Mouse (Mus musculus): ENCODE measurements around the gene Snrpd3. TPM values are rescaled to one million over a fixed set of nuclear protein-coding genes. Genes with fewer than 3 reads are reported as not detected.

Snrpd3 gene
- polyA plus RNA-seq, 1 experiment = 195 TPM

GRCm38 (mm10) chr10:75552701-75553450, 35.5 kb downstream of the Snrpd3 start:
- Histone ChIP-seq H3K4me3 (no peak overlapping the region), H3K4me2 (ENCODE audit: low read depth) (no peak overlapping the region), H3K27me3 (ENCODE audit: control insufficient read depth, insufficient read depth, insufficient read length) (no peaks in the 10 kb centered on the region), H3K79me2 (ENCODE audit: control insufficient read depth, insufficient read depth) (no peaks in the 10 kb centered on the region), H3K36me3 (ENCODE audit: control insufficient read depth, insufficient read depth) (no peaks in the 10 kb centered on the region), H3ac (ENCODE audit: control insufficient read depth, insufficient read length) (no peak overlapping the region)
- no peak for TF ChIP-seq CEBPB (IDR thresholded peaks at IDR 0.05; ENCODE audit: insufficient read depth, poor library complexity, severe bottlenecking)
- TF ChIP-seq POLR2AphosphoS2 (IDR thresholded peaks at IDR 0.05; ENCODE audit: insufficient read length, low read depth) = no peak
- no peak for TF ChIP-seq REST (IDR thresholded peaks at IDR 0.05; ENCODE audit: insufficient read depth, insufficient read length)
- no peak for TF ChIP-seq E2F4 (IDR thresholded peaks at IDR 0.05; ENCODE audit: insufficient read depth)

GRCm38 (mm10) chr10:75554090-75554489, 36.7 kb downstream of the Snrpd3 start:
- Histone ChIP-seq H3K27me3 (ENCODE audit: control insufficient read depth, insufficient read depth, insufficient read length) (no peaks in the 10 kb centered on the region), H3K4me3 (no peak overlapping the region), H3K36me3 (ENCODE audit: control insufficient read depth, insufficient read depth) (no peaks in the 10 kb centered on the region), H3K4me2 (ENCODE audit: low read depth) (no peak overlapping the region), H3ac (ENCODE audit: control insufficient read depth, insufficient read length) (no peak overlapping the region), H3K79me2 (ENCODE audit: control insufficient read depth, insufficient read depth) (no peaks in the 10 kb centered on the region)
- TF ChIP-seq CEBPB (IDR thresholded peaks at IDR 0.05; ENCODE audit: insufficient read depth, poor library complexity, severe bottlenecking) = no peak
- no peak for TF ChIP-seq POLR2A (IDR thresholded peaks at IDR 0.05; ENCODE audit: insufficient read length, low read depth)
- TF ChIP-seq REST (IDR thresholded peaks at IDR 0.05; ENCODE audit: insufficient read depth, insufficient read length) = no peak
- TF ChIP-seq MYOD1 (IDR thresholded peaks at IDR 0.05; ENCODE audit: control insufficient read depth in 1 of 3, insufficient read length in 2 of 3, low read depth in 2 of 3) = no peak
- no peak for TF ChIP-seq TCF12 (IDR thresholded peaks at IDR 0.05; ENCODE audit: insufficient read depth, poor library complexity, severe bottlenecking)
- TF ChIP-seq E2F4 (IDR thresholded peaks at IDR 0.05; ENCODE audit: insufficient read depth) = no peak
- no peak for TF ChIP-seq MYOG (IDR thresholded peaks at IDR 0.05; ENCODE audit: control insufficient read depth in 1 of 3, insufficient read depth in 1 of 3, insufficient read length in 2 of 3, low read depth in 2 of 3)
- TF ChIP-seq SRF (IDR thresholded peaks at IDR 0.05; ENCODE audit: control insufficient read depth, insufficient read length, low read depth) = no peak

DNA sequence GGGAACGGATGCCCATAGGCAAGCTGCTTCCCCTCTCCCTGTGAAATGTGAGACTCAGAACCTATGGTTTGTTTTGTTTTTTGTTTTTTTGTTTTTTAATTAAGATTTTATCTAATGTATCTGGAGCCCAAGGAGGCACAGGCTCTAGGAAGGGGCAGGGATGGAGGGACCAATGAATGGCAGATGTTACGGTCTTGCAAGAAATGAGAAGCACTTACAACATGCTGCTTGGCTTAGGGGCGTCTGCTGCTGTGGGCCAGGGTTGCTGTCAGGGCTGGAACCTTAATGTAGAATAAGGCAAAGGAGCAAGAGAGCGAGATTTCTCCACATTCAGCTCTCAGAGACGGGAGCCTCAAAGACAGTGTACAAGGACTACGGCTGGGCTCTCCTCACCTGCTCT, 38.2 kb downstream of the Snrpd3 start:
- Histone ChIP-seq H3K79me2 (ENCODE audit: control insufficient read depth, insufficient read depth) (no peaks in the 10 kb centered on the region), H3K4me3 (no peak overlapping the region), H3ac (ENCODE audit: control insufficient read depth, insufficient read length) (no peak overlapping the region), H3K4me2 (ENCODE audit: low read depth) (no peak overlapping the region), H3K36me3 (ENCODE audit: control insufficient read depth, insufficient read depth) (no peaks in the 10 kb centered on the region), H3K27me3 (ENCODE audit: control insufficient read depth, insufficient read depth, insufficient read length) (no peaks in the 10 kb centered on the region)
- no peak for TF ChIP-seq MYOG (IDR thresholded peaks at IDR 0.05; ENCODE audit: control insufficient read depth in 1 of 3, insufficient read depth in 1 of 3, insufficient read length in 2 of 3, low read depth in 2 of 3)
- TF ChIP-seq TCF12 (IDR thresholded peaks at IDR 0.05; ENCODE audit: insufficient read depth, poor library complexity, severe bottlenecking) = no peak
- no peak for TF ChIP-seq USF1 (IDR thresholded peaks at IDR 0.05; ENCODE audit: low read depth)
- TF ChIP-seq REST (IDR thresholded peaks at IDR 0.05; ENCODE audit: insufficient read depth, insufficient read length) = no peak
- no peak for TF ChIP-seq CEBPB (IDR thresholded peaks at IDR 0.05; ENCODE audit: insufficient read depth, poor library complexity, severe bottlenecking)
- no peak for TF ChIP-seq TCF3 (IDR thresholded peaks at IDR 0.05; ENCODE audit: insufficient read length, low read depth)
- no peak for TF ChIP-seq POLR2A (IDR thresholded peaks at IDR 0.05; ENCODE audit: insufficient read length, low read depth)
- no peak for TF ChIP-seq SRF (IDR thresholded peaks at IDR 0.05; ENCODE audit: control insufficient read depth, insufficient read length, low read depth)
- TF ChIP-seq MYOD1 (IDR thresholded peaks at IDR 0.05; ENCODE audit: control insufficient read depth in 1 of 3, insufficient read length in 2 of 3, low read depth in 2 of 3) = no peak
- no peak for TF ChIP-seq POLR2AphosphoS2 (IDR thresholded peaks at IDR 0.05; ENCODE audit: insufficient read length, low read depth)
- TF ChIP-seq MAX (IDR thresholded peaks at IDR 0.05; ENCODE audit: low read depth) = no peak

DNA sequence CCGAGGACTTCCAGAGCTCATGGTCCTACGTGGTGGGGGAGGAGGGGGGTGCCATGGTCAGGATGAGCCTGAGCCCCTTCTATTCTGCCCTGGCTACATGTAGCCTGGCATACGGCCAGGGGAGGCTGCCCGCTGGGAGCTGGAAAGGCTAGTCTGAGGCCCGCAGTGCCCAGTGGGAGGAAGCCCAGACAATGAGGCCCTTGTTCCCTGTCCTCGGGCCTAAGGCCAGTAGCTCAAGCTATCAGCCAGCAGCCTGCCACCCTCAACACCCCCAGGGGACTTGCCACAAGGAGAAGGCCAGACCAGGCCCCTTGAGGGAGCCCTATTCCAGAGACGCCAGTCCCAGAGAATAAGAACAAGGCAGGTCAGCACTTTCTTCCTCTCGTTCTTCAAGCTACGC, 38.7 kb downstream of the Snrpd3 start:
- no peak overlapping the region for H3K4me3 ChIP-seq
- H3K4me2 ChIP-seq (ENCODE audit: low read depth) = no peak overlapping the region
- no peak overlapping the region for H3ac ChIP-seq (ENCODE audit: control insufficient read depth, insufficient read length)
- H3K27me3 ChIP-seq (ENCODE audit: control insufficient read depth, insufficient read depth, insufficient read length) = no peaks in the 10 kb centered on the region
- TF ChIP-seq SRF (IDR thresholded peaks at IDR 0.05; ENCODE audit: control insufficient read depth, insufficient read length, low read depth) = no peak
- TF ChIP-seq POLR2A (IDR thresholded peaks at IDR 0.05; ENCODE audit: insufficient read length, low read depth) = no peak
- TF ChIP-seq USF1 (IDR thresholded peaks at IDR 0.05; ENCODE audit: low read depth) = no peak
- no peak for TF ChIP-seq E2F4 (IDR thresholded peaks at IDR 0.05; ENCODE audit: insufficient read depth)
- TF ChIP-seq TCF3 (IDR thresholded peaks at IDR 0.05; ENCODE audit: insufficient read length, low read depth) = no peak
- no peak for TF ChIP-seq CEBPB (IDR thresholded peaks at IDR 0.05; ENCODE audit: insufficient read depth, poor library complexity, severe bottlenecking)
- TF ChIP-seq MAX (IDR thresholded peaks at IDR 0.05; ENCODE audit: low read depth) = no peak
- no peak for TF ChIP-seq TCF12 (IDR thresholded peaks at IDR 0.05; ENCODE audit: insufficient read depth, poor library complexity, severe bottlenecking)
- TF ChIP-seq MYOD1 (IDR thresholded peaks at IDR 0.05; ENCODE audit: control insufficient read depth in 1 of 3, insufficient read length in 2 of 3, low read depth in 2 of 3) = no peak
- no peak for TF ChIP-seq REST (IDR thresholded peaks at IDR 0.05; ENCODE audit: insufficient read depth, insufficient read length)
- TF ChIP-seq MYOG (IDR thresholded peaks at IDR 0.05; ENCODE audit: control insufficient read depth in 1 of 3, insufficient read depth in 1 of 3, insufficient read length in 2 of 3, low read depth in 2 of 3) = no peak
- TF ChIP-seq POLR2AphosphoS2 (IDR thresholded peaks at IDR 0.05; ENCODE audit: insufficient read length, low read depth) = no peak
- H3K36me3 ChIP-seq (ENCODE audit: control insufficient read depth, insufficient read depth) = no peaks in the 10 kb centered on the region
- no peaks in the 10 kb centered on the region for H3K79me2 ChIP-seq (ENCODE audit: control insufficient read depth, insufficient read depth)

DNA sequence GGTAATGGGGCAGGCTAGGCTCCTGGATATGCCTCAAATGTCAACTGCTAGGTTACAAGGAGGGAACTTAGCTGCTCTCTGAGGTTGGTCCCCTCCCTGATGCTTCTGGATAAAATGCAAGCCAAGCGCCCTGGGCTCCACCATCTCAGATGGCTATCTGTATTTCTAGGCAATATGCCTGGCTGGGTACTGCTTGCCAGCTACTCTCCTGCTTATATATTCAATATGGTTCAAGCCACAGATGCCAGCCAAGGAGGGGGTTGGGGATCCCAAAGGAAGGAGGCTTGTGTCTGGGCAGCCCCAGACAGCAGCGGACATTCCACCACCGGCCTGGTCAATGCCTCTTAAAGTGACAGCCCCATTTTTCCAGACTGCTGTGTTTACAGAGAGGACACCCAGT, 41.2 kb downstream of the Snrpd3 start:
- Histone ChIP-seq H3K4me2 (ENCODE audit: low read depth) (peak overlapping the region; percentile 72), H3K27me3 (ENCODE audit: control insufficient read depth, insufficient read depth, insufficient read length) (no peaks in the 10 kb centered on the region), H3K79me2 (ENCODE audit: control insufficient read depth, insufficient read depth) (no peaks in the 10 kb centered on the region), H3K4me3 (peak overlapping the region; percentile 8), H3ac (ENCODE audit: control insufficient read depth, insufficient read length) (no peak overlapping the region), H3K36me3 (ENCODE audit: control insufficient read depth, insufficient read depth) (no peaks in the 10 kb centered on the region)
- TF ChIP-seq CEBPB (IDR thresholded peaks at IDR 0.05; ENCODE audit: insufficient read depth, poor library complexity, severe bottlenecking) = no peak
- TF ChIP-seq MYOG (IDR thresholded peaks at IDR 0.05; ENCODE audit: control insufficient read depth in 1 of 3, insufficient read depth in 1 of 3, insufficient read length in 2 of 3, low read depth in 2 of 3) = no peak
- TF ChIP-seq TCF3 (IDR thresholded peaks at IDR 0.05; ENCODE audit: insufficient read length, low read depth) = no peak
- TF ChIP-seq MYOD1 (IDR thresholded peaks at IDR 0.05; ENCODE audit: control insufficient read depth in 1 of 3, insufficient read length in 2 of 3, low read depth in 2 of 3) = no peak
- no peak for TF ChIP-seq REST (IDR thresholded peaks at IDR 0.05; ENCODE audit: insufficient read depth, insufficient read length)
- TF ChIP-seq POLR2A (IDR thresholded peaks at IDR 0.05; ENCODE audit: insufficient read length, low read depth) = no peak

Data from myocyte (in vitro differentiated cells).